Mouse (Mus musculus) heart, postnatal 0 days (tissue): Measurements from ENCODE around the gene Per2.

Source experiments
- CTCF ChIP-seq: IDR thresholded peaks from 2 replicates; pipeline ENCODE4 v1.5.1; 2016; ENCODE audit warnings: antibody characterized with exemption, control low read depth, low read depth
- EP300 ChIP-seq: IDR thresholded peaks from 2 replicates; pipeline ENCODE4 v1.6.1; 2016; ENCODE audit warnings: antibody characterized with exemption, low read depth

- TF ChIP-seq EP300 (no peak), CTCF (no peak)
These were observed 2.8 kb downstream of the Per2 start for GRCm38 (mm10) chr1:91456301-91456801.
